Mouse (Mus musculus) right cerebral cortex, postnatal 14 days (tissue): Measurements from ENCODE around the gene Dusp19.

Experiments
- DNase-seq: peaks from one replicate; pipeline ENCODE4 v3.0.0; 2022

Dusp19 gene

GRCm38 (mm10) chr2:80616854-80617737 lies at the start of gene Dusp19, which contains the start of gene Nup35:
TSS of gene Dusp19 (plus strand) at chr2:80617045.
TSS of gene Nup35 (plus strand) at chr2:80617236.
- DNase-seq = peak; percentile 91

- no peak for DNase-seq
These were observed 49.4 kb upstream of the Dusp19 start for GRCm38 (mm10) chr2:80567411-80567810.

DNA sequence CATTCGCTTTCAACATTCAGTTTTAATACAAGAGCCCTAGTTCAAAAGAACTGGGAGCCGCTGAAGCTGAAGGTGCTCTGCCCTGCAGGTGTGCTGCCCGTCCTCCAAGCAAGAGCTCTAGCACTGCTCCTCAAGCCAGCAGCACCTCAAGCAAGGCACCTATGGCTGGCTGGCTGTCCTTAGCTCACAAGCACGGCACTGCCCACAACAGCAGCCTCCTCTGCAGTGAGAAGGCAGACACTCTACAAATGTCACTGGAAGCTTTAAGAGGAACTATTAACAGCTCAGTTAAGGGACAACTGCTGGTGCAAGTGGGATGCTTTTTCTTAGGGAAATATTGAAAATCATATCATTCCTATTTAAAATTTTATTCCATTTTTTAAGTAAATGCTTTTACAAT lies 46.2 kb upstream of the Dusp19 start:
- no peak for DNase-seq

- no peak for DNase-seq
These were observed 39.6 kb upstream of the Dusp19 start for GRCm38 (mm10) chr2:80577286-80577685.

- no peak for DNase-seq
These were observed 37.5 kb upstream of the Dusp19 start for GRCm38 (mm10) chr2:80579253-80579891.

DNA sequence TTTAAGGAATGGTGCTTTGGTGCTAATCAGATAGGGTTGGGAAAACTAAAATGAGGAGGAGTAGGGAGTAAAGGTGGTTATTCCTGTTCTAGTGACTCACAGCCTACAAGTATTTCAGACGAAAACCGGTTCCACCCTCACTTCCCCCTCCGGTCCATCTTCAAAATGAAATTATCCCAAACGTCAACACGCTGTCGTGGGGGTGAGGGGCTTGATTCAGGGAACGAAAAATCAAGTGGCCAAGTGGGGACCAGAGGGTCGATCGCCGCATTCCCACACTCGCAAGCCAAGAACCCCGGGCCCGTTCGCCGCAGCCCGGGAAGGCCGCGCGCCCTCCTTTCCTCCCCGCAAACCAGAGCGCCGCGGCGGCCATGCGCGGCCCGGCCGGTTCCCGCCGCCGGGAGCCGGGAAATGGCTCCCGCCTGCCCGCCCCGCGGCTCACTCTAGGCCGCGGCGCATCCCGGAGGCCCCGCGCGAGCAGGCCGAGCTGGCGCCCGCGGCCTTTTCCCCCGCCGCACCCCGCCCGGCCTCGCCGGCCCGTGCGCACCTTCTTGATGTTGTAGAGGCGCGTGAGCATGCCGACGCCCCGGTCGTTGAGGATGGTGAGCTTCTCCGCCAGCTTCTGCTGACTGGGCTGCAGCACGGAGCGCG lies 36.4 kb upstream of the Dusp19 start:
- peak; percentile 31 for DNase-seq

DNA sequence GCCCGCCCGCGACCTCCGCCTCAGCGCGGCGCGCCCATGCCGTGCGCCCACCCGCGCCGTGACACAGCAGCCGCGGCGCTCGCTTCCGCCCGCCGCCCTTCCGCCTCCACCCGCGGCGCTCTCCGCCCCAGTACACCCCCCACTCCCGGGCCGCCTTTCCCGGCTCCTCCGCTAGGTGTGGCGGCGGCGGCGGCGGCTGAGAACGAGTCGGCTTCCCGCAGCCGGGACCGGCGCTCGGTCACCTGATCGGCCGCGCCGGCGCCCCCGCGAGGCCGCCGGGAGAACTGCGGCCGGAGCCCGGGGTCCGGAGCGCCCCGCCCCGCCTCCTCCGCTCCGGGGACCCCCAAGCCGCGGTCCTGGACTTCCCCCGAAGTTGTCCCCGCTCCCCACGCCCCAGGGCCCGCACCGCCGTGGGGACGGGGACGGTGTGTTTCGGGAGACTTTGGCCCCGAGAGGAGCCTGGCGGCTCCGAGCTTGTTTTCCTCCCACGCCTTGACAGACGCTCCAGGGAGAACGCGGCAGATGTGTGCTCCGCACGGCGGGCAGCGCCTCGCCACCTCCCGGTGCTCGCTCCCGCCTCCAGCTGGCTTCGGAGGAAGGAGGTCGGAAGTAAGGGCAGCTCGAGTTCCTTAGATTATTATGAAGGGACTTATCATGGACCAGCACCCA lies 35.7 kb upstream of the Dusp19 start, which contains the start of gene Nckap1:
Gene Nckap1 (minus strand): TSS at position 338 of the 669 bp plus-strand sequence.
- DNase-seq = peak; percentile 86

DNA sequence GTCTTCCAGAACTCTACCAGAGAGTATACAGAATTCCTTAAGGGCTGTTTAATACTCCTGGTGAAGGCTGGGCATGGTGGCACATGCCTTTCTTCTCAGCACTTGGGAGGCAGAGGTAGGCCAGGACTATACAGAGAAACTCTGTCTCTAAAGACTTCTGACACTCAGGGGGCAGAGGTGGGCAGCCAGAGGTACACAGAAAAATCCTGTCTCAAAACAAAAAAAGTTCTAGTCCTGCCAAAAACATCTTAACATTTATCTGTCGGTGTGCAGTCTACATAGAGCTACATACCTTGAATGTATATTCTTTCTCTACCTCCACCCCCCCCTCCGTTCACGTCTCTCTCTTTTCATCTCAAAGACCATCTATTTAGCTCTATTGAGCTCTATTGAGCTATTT lies 34.5 kb upstream of the Dusp19 start:
- DNase-seq = no peak

DNA sequence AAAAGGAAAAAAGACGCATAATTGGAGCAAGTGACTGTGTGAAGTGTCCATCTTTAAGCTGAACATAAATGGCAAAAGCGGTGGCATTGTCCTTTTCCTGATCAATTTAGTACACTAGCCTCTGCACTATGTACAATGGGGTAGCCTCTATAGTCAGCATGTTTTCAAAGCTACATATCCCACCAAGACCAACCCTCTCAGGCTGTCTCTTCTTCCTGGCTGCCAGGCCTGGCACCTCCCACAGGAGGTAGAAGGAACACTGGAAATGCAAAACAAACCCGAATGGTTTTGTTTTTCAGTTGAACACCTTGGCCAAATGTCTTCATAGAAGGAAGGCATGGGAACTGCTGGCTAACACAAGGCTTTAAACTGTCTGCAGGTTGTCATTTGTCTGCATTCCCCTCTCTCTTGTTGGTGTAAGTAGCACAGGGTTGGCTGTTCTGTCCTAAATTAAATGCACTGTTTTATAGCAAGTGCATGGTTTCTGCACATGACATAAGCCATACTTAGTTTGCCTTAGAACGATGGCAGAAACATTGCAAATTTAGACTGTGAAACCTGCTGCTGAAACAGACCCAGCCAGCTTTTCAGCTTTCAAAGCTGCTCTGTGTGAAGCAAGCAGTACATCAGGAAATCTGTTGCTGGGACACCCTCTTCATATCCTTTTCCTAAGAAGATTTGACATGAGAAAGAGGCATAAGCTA lies 22.5 kb upstream of the Dusp19 start:
- peak; percentile 28 for DNase-seq

DNA sequence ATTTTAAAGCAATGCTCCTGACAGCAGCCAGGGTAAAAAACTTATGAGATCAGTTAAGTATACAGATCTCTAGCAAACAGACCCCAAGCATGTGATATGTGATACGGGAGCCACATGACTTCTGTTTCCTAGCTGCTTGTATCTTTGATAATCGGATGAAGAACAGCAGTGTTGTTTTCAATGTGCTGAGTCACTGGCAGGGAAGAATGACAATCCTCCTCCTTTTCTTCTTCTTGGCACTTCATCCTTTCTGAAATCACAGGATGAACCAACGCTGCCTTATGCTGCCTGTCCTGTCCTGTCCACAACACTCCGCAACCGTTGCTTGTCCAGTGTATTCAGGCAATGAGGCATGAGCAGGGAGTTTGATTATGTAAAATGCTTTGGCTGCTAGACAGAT lies 19.9 kb upstream of the Dusp19 start:
- no peak for DNase-seq

DNA sequence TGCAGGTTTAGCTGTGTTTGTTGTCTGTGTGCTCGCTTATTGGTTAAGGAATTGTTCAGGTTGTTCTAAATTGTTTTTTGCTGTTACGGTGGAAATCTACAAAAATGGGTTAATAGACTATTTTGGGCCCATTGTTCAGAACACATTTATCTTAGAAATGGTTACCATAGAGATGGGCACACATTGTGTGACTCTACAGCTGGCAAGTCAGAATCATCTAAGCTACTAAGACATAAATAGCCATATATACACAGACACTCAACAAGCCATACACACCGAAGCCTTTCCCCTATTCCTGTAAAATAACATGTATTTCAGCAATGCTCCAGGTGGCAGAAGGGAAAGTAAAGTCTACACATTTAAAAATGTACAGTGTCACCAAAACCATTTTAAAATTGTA lies 17.0 kb upstream of the Dusp19 start:
- no peak for DNase-seq

DNA sequence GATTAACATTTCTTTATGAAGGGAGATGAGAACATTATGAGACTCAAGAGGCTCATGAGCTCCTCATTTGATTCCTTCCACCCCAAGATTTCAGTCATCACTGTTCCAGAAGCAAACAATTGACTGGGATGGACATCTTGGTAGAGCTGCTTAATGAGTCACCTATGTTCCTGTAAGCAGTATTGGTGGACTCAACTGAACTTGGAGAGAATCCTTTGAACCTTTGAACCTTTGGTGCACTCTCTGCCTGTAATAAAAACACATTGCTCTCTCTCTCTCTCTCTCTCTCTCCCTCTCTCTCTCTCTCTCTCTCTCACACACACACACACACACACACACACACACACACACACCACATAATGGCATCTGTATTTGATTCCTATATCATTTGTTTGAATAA lies 16.2 kb upstream of the Dusp19 start:
- no peak for DNase-seq

DNA sequence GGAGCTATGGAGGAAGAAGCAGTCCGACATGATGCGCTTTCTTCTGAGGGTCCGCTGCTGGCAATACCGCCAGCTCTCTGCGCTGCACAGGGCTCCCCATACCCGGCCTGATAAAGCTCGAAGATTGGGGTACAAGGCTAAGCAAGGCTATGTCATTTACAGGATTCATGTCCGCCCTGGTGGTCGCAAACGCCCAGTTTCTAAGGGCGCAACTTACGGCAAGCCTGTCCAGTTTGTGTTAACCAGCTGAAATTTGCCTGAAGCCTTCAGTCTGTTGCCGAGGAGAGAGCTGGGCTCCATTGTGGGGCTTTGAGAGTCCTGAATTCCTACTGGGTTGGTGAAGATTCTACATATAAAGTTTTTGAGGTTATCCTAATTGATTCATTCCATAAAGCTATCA lies 14.1 kb upstream of the Dusp19 start:
- no peak for DNase-seq

DNA sequence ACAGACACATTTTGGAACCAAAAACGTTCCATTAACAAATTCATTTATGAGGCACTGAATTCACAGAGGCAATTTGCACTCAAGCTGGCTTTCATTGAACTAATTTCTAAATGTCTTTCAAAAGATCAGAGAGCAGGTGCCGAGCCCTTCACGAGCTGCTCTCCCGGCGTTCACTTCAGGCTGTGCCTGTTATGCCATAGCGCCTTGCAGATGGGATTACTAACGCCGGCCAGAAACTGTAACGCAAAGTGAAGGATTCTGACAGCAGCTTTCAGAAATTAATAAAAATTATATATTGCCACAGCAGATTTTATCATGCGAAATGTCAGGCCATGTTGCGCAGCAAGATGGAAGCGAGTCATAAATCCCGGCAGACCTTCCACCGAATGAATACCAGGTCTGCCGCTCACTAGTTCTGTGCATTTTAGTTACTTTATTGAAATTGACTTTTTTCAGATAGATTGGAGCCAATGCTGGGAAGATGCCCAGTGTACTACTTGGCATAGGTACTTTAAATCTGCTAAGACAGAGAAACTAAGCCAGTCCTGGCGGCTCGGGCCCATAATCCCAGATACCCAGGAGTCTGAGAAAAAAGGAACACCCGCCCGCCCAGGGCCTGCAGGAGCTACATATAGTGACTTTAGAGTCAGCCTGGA lies 12.9 kb upstream of the Dusp19 start:
- DNase-seq = peak; percentile 26

- no peak for DNase-seq
These were observed 4.6 kb upstream of the Dusp19 start for GRCm38 (mm10) chr2:80612286-80612685.

DNA sequence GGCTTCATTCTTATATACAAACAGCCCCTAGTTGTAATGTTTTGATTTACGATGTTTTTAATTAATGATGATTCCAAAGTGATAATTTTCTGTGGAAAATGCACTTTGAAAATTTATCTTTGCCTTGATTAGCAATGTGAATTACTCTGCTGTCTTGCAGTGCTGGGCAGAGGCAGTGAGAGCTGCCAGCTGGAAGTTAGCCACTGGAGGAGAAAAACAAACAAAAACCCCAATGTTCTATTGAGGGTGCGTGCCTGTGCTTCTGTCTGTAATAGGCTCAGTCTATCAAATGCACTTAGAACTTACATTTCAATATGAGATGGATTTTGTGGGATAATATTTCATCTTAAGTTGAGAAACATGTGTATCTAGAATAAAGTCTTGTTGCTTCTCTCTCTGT lies 4.0 kb upstream of the Dusp19 start:
- DNase-seq = peak; percentile 21

- DNase-seq = no peak
These were observed 2.1 kb downstream of the Dusp19 start for GRCm38 (mm10) chr2:80618991-80619390.

DNA sequence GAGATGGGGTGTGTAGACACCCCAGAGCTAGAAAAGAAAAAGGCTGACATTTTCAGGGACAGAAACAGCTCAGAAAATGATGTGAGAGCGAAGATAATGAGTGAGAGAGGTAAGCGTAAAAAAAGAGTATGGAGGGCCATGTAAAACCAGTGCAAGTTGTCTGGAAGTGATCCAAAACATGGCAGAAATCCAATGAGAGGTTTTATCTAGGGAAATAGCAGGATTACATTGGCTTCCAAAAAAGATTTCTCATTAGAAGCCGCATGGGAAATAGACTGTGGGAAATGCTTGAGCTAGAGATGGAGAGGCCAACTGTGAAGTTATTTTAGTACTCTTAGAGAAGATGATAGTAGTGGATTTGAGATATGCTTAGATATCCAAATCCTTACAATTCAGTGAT lies 5.1 kb downstream of the Dusp19 start:
- no peak for DNase-seq

DNA sequence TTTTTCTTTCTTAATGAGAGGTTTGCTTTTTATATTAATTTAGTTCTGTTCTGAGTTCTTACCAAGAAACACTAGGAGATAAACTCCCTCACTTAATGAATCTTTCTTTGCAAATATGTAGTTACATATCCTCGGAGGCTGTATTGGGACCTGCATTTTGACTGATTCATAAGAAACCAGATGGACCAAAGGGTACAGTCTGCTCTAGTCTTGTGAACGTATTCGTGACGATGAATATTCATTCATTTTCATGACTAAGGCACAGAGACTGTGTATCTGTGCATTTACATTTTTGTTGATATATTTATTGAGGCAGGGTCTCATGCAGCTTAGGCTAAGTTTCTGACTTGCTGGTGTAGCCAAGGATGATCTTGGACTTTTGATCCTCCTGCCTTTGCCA lies 7.7 kb downstream of the Dusp19 start:
- no peak for DNase-seq

DNA sequence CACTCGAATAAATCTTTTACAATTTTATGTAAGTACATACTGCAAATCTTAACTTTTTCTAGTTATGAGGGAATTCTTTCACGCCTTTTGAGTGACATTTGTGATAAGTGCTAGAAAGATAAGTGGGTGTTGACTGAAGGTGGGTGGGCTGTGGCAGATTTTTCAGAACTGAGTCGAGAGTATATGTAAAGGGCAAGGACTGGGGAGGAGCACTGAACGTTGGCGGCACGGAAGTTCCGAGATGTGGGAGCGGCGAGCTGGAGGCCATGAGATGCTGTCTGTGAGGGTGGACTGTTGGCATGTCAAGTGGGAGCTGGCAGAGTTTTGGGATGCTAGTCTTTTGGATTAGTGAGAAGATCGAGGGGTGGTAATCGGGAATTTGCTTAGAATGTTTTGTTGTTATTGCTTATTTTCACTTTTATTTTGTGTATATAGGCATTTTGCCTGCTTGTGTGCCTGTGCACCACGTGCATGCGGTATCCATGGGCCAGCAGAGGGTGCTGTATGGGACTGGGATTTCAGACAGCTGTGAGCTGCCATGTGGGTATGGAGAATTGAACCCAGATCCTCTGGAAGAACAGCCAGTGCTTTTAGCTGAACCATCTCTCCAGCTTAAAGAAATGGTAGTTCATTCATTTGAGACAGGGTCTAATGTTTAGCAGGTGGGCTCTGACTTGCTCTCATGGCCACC lies 15.6 kb downstream of the Dusp19 start:
- DNase-seq = no peak
